Mouse (Mus musculus) forebrain, embryonic 11.5 days (tissue): Measurements from ENCODE around the gene Elavl4. TPM values are rescaled to one million over a fixed set of nuclear protein-coding genes. Genes with fewer than 3 reads are reported as not detected.
A peak's percentile ranks its signal among the peaks of the same experiment; 100 is the strongest.

ENCODE experiments used
- ATAC-seq: fragments of 200-750 bp; cut with Nextera tagmentation; replicated peaks from 2 replicates; pipeline ENCODE4 v1.8.0; 2017; ENCODE audit warnings: moderate TSS enrichment; ENCODE audit not compliant: low FRiP score
- DNase-seq: peaks from one replicate; pipeline ENCODE4 v3.0.0-alpha.2; 2017; ENCODE audit warnings: low spot score
- H3K27ac ChIP-seq: fragments of 300-500 bp; sonication (generic); 2 replicates; pipeline ENCODE4 v1.5.1; 2014; ENCODE audit warnings: low read depth, low read length
- H3K27me3 ChIP-seq: fragments of 300-500 bp; sonication (generic); 2 replicates; pipeline ENCODE4 v1.6.1; 2014; ENCODE audit warnings: mild to moderate bottlenecking, low read length, mixed read lengths; ENCODE audit not compliant: control insufficient read depth, insufficient read depth
- H3K36me3 ChIP-seq: fragments of 300-500 bp; sonication (generic); 2 replicates; pipeline ENCODE4 v1.6.1; 2014; ENCODE audit warnings: mild to moderate bottlenecking, low read length, moderate library complexity, mixed read lengths; ENCODE audit not compliant: control insufficient read depth, insufficient read depth
- H3K4me1 ChIP-seq: fragments of 300-500 bp; sonication (generic); replicated peaks from 2 replicates; pipeline ENCODE4 v1.6.1; 2014; ENCODE audit warnings: low read length, mixed read lengths; ENCODE audit not compliant: control insufficient read depth, insufficient read depth
- H3K4me2 ChIP-seq: fragments of 300-500 bp; sonication (generic); 2 replicates; pipeline ENCODE4 v1.6.1; 2014; ENCODE audit warnings: low read depth, mild to moderate bottlenecking, low read length, moderate library complexity, mixed read lengths; ENCODE audit not compliant: severe bottlenecking
- H3K4me3 ChIP-seq: fragments of 300-500 bp; sonication (generic); 2 replicates; pipeline ENCODE4 v1.5.1; 2014; ENCODE audit warnings: low read depth, low read length
- H3K9ac ChIP-seq: fragments of 300-500 bp; sonication (generic); 2 replicates; pipeline ENCODE4 v1.6.1; 2014; ENCODE audit warnings: low read length
- H3K9me3 ChIP-seq: fragments of 300-500 bp; sonication (generic); 2 replicates; pipeline ENCODE4 v1.6.1; 2016; ENCODE audit warnings: low read length, mixed read lengths; ENCODE audit not compliant: control insufficient read depth
- WGBS: fragments of 180-500 bp; shearing (Covaris S2); extraction: QIAGEN DNeasy Blood & Tissue Kit; methylation state at CpG from one replicate; pipeline ENCODE4 v1.1.7; 2014; 5-methylcytosine and 5-hydroxymethylcytosine counted together
- polyA plus RNA-seq: library from polyadenylated mRNA; unstranded; fragments of >200 nt; fragmentation: Nextera tagmentation; extraction: Ambion mirVana; gene quantifications from 2 replicates; pipeline ENCODE4 v1.2.1, GENCODE M21; 2014

Elavl4 gene
- 130 and 133 TPM in 2 replicates for polyA plus RNA-seq

GRCm38 (mm10) chr4:110351178-110352000 lies at the start of gene Elavl4:
Elavl4 (minus strand) TSS chr4:110351909.
- under 1% methylated on average over 71 of the region's 75 CpGs for WGBS
- DNase-seq, result peak; percentile 97
- Histone ChIP-seq H3K27ac (peak within 1 kb of the TSS; percentile 68; the same call in 1 of the 2 replicates), H3K27me3 (no peaks in the 10 kb centered on the region), H3K9ac (peak within 1 kb of the TSS; percentile 95), H3K9me3 (no peaks in the 10 kb centered on the region), H3K36me3 (no peaks in the 10 kb centered on the region), H3K4me3 (peak within 1 kb of the TSS; percentile 62), H3K4me1 (peaks cover 4% of the 10 kb centered on the region; the same call in 1 of the 2 replicates), H3K4me2 (peak within 1 kb of the TSS; percentile 71)
- ATAC-seq, result peak; percentile 96

GRCm38 (mm10) chr4:110397618-110398045 lies 45.9 kb upstream of the Elavl4 start, which contains the start of gene Agbl4:
Agbl4 (plus strand) TSS chr4:110397661.
- WGBS, result 2% methylated on average over 27 of the region's 27 CpGs
- Histone ChIP-seq H3K9ac (peak within 1 kb of the TSS; percentile 56), H3K27me3 (no peaks in the 10 kb centered on the region), H3K27ac (no peak within 1 kb of the TSS), H3K4me2 (peak within 1 kb of the TSS; percentile 77), H3K9me3 (no peaks in the 10 kb centered on the region), H3K4me1 (peaks cover 6% of the 10 kb centered on the region; the same call in 1 of the 2 replicates), H3K4me3 (peak within 1 kb of the TSS; percentile 49), H3K36me3 (no peaks in the 10 kb centered on the region)
- ATAC-seq, result peak; percentile 99
- DNase-seq, result peak; percentile 92

DNA sequence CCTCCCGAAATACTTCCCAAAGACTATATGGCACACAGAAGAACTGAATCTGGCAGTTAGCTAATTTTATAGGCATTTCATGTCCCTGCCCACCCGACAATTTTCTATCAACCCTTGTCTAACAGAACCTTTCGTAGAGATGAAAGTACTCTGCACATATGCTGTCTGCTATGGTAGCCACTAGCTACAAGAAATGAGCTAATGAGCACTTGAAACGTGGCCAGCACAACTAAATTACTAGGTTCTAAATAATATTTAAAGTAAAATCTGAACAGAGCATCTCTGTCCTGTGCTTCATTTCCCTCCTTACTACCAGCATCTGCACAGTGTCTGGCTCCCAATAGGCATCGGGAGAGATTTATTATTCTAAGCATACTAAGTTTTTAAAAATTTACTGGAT lies 44.5 kb upstream of the Elavl4 start:
- H3K27me3 ChIP-seq, result no peaks in the 10 kb centered on the region
- no peak overlapping the region for H3K4me3 ChIP-seq
- no peaks in the 10 kb centered on the region for H3K9me3 ChIP-seq
- DNase-seq (no peak), ATAC-seq (no peak)
- H3K4me2 ChIP-seq, result no peak overlapping the region
- no peak overlapping the region for H3K27ac ChIP-seq
- 73% methylated on average over 5 of the region's 5 CpGs for WGBS
- H3K4me1 ChIP-seq, result peaks cover 6% of the 10 kb centered on the region; the same call in 1 of the 2 replicates
- no peak overlapping the region for H3K9ac ChIP-seq
- no peaks in the 10 kb centered on the region for H3K36me3 ChIP-seq

DNA sequence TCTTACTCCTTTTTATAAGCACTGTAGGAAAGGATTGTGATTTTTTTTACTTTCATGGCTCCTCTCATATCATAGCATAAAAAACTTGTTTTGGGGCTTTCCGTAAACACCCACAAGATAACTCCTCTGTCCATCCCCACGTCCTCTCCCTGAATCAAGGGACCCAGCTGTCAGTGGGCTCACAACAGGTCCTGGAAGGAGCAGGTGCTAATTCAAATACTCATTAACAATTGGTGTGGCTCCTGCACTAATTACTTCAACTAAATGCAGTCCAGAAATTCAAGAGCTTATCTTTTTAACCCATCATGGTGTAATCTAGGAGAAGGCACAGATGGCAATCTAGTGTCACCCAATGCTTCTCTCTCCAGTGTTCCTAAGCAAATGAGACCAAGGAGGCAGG lies 8.9 kb upstream of the Elavl4 start:
- Histone ChIP-seq H3K4me3 (no peak overlapping the region), H3K9me3 (no peaks in the 10 kb centered on the region), H3K36me3 (no peaks in the 10 kb centered on the region), H3K4me2 (no peak overlapping the region), H3K9ac (no peak overlapping the region), H3K27ac (no peak overlapping the region), H3K4me1 (no peaks in the 10 kb centered on the region), H3K27me3 (no peaks in the 10 kb centered on the region)
- 65% methylated on average over 2 of the region's 2 CpGs for WGBS
- no peak for DNase-seq
- ATAC-seq, result peak; percentile 55; the same call in 1 of the 2 replicates

DNA sequence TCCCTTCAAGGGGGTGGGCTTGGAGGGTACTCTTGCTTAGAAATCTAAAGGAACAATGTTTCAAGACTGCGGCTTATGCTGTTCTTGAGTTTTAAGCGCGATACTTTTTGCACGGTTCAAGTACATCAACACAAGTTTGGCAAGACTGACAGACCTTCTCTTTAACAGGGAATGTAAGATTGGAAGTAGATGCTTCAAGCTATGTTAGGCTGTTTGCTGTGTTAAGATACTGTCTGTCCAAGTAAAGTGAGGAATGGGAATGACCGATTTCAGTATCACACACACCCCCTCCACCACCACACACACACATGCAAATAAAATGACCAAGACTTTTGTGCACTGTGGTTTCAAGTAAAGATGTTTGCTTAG lies 276 bp upstream of the Elavl4 start:
- DNase-seq (no peak), ATAC-seq (no peak; the same call in 1 of the 2 replicates)
- peak overlapping the region; percentile 95; the same call in 1 of the 2 replicates for H3K9ac ChIP-seq
- H3K4me2 ChIP-seq, result peak overlapping the region; percentile 71
- H3K9me3 ChIP-seq, result no peaks in the 10 kb centered on the region
- H3K4me3 ChIP-seq, result peak overlapping the region; percentile 62
- H3K27ac ChIP-seq, result peak overlapping the region; percentile 68; the same call in 1 of the 2 replicates
- peaks cover 4% of the 10 kb centered on the region; the same call in 1 of the 2 replicates for H3K4me1 ChIP-seq
- H3K36me3 ChIP-seq, result no peaks in the 10 kb centered on the region
- 9% methylated on average over 5 of the region's 5 CpGs for WGBS
- no peaks in the 10 kb centered on the region for H3K27me3 ChIP-seq

- WGBS, result 3% methylated on average over 6 of the region's 6 CpGs
- H3K9me3 ChIP-seq, result no peaks in the 10 kb centered on the region
- peak overlapping the region; percentile 62 for H3K4me3 ChIP-seq
- peak overlapping the region; percentile 71 for H3K4me2 ChIP-seq
- DNase-seq (peak; percentile 55), ATAC-seq (peak; percentile 16)
- peaks cover 4% of the 10 kb centered on the region; the same call in 1 of the 2 replicates for H3K4me1 ChIP-seq
- H3K36me3 ChIP-seq, result no peaks in the 10 kb centered on the region
- H3K27ac ChIP-seq, result peak overlapping the region; percentile 68; the same call in 1 of the 2 replicates
- H3K9ac ChIP-seq, result peak overlapping the region; percentile 95
- H3K27me3 ChIP-seq, result no peaks in the 10 kb centered on the region
Observed at GRCm38 (mm10) chr4:110350856-110351177, 892 bp downstream of the Elavl4 start.

DNA sequence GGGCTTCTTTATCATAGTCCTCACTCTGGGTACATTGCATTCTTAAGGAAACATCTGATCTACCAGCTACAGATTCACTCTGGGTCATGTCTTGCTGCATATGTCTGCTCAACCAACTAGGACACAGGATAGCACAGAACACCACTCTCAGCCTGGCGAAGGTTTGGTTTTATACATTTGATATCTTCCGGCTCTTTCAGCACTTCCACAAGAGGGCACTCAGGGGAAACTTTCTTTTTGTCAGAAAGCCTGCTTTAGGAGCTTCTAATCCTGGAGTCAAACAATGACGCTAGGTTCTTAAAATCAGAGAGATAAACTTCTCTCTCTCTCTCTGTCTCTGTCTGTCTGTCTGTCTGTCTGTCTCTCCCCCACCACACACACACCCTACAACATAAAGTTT lies 27.8 kb downstream of the Elavl4 start:
- no peak overlapping the region for H3K9ac ChIP-seq
- no peaks in the 10 kb centered on the region for H3K36me3 ChIP-seq
- H3K27ac ChIP-seq, result no peak overlapping the region
- H3K4me2 ChIP-seq, result no peak overlapping the region
- DNase-seq, result no peak
- no peak overlapping the region for H3K4me3 ChIP-seq
- H3K4me1 ChIP-seq, result no peaks in the 10 kb centered on the region
- H3K9me3 ChIP-seq, result no peaks in the 10 kb centered on the region
- no peak for ATAC-seq
- no peaks in the 10 kb centered on the region for H3K27me3 ChIP-seq
- 54% methylated on average over 3 of the region's 3 CpGs for WGBS

- H3K4me2 ChIP-seq, result no peak overlapping the region
- no peaks in the 10 kb centered on the region for H3K4me1 ChIP-seq
- H3K9me3 ChIP-seq, result no peaks in the 10 kb centered on the region
- H3K9ac ChIP-seq, result no peak overlapping the region
- 0% methylated on average over 1 of the region's 1 CpGs for WGBS
- no peaks in the 10 kb centered on the region for H3K27me3 ChIP-seq
- DNase-seq, result no peak
- H3K36me3 ChIP-seq, result no peaks in the 10 kb centered on the region
- no peak overlapping the region for H3K4me3 ChIP-seq
- no peak for ATAC-seq
- H3K27ac ChIP-seq, result no peak overlapping the region
Observed at GRCm38 (mm10) chr4:110312126-110312525, 39.6 kb downstream of the Elavl4 start.
